Mouse (Mus musculus): ENCODE results near the gene Cfap45.

DNA sequence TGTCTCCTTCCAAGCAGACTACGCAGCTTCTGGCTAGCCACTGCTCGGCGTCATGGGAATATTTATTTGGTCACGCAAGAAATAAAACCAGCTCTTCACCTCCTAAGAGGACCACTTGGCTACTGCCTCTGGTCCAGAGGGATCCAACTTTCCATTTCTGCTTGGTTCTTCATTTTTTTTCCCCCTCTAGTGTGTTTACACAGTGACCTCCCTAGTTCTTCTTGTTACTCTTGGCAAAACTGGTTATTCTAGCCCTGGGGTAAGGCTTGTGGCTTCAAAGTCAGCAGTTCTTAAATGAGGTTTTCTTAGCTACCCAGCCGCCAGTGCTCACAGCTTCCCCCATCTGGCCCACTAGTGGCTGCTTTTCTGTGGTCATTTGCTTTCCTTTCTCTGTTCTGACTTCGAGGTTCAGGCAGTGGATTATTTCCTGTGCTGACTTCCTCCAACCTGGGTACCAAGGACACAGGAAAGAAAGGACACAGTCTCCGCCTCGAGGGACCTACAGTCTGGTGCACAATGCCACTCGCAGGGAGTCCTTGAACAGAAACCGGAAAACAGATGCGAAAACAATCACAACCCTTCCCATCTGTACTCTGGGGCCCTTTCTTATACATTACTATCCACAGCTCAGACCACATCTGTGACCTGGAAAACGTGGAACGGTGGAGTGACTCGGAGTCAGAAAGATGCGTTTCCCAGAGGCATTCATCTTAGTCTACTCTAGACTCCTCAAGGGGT, 4.6 kb downstream of the Cfap45 start:
- TF ChIP-seq GATA1 (IDR thresholded peaks at IDR 0.05; ENCODE audit: low read length): no peak
- no peak for TF ChIP-seq TAL1 (IDR thresholded peaks at IDR 0.05; ENCODE audit: low read length)
